Mouse (Mus musculus): ENCODE results near the gene Trmt44.

The Trmt44 gene

DNA sequence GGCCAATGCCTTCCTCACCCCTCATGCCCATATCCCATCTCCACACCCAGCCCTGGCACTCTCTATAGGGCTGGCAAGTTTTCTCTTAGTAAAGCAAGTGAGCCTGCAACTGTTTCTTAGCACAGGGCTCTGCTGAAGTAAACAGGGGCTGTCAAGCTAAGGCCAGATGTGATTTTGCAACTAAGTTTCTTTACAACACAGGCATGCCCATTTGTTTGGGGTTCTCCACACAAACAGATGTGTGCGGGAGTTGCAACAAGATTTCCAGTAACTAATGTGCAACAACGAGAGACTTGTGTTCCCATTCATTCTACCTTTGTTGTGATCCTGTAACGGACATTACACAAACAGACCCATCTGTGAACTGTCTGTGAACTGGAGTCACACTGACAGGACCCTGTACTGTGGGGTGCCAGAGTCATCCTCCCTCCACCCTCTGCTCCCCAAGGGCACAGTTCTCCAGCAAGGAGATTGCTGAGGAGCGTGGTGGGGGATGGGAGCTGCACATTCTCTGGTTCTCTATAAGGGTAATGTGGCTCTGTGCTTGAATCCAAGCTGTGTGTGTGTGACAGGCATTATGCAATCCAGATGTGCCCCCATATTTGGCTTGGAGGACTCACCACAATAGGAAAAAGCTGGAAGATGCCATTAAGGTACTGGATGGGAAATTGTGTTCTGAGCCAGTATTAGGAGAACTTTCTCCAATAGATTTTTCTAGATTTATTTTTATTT, 33.6 kb downstream of the Trmt44 start:
- DNase-seq (ENCODE audit: low read depth, low spot score) = no peak

DNA sequence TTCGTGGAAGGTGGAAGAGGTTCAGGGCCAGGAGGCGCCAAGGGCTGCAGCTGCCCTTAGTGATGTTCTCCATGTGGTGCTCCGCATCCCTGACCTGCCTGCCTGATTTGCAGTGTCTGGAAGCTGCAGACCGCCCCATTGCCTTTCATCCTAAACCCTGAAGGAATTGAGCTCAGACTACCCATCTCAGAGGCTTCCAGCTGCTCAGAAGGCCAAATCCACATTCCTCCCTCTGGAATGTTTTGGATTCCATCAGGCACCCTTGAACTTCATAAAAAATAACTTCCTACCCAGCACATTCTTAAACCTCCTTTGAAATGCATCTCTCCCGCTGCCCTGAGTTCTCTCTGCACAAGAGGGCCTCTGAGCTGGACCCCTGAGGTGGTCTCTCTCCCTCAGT, 34.3 kb downstream of the Trmt44 start:
- no peak for DNase-seq (ENCODE audit: low read depth, low spot score)

DNA sequence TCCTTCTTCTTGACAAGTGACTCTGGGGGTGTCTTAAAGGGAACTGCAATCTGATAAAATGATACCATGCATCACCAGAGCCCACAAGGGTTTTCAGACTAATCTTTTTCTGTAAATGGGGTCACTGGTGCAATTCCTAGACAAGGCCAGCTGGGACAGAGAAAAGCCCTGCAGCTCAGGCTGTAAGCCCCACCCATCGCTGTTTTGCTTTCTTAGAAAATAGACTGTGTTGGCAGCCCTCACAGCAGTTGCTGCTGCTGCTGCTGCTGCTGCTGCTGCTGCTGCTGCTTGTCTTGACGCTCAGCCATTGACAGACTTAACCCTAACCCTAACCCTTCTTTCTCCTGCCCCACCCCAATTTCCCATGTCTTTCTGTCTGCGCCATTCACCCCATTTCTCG, 35.3 kb downstream of the Trmt44 start:
- DNase-seq (ENCODE audit: low read depth, low spot score) = no peak

DNA sequence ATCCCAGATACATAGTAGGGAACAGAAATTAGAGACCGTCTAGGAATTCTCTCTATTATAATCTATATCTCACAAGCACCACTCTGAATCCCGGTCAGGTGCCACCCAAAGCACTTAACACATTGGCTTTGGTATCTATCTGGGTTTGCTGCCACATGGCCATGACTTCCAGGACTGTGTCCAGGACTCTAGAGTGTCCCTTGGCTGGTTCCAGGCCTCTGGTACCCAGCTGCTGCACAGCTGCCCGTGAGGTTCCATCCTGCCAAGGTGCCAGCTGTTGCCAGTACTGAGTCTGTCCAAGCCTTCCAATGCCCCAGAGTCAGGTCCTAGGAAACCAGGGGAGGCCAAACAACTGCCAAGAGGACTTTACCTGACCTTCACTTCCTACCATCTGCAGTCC, 36.8 kb downstream of the Trmt44 start:
- no peak for DNase-seq (ENCODE audit: low read depth, low spot score)

DNA sequence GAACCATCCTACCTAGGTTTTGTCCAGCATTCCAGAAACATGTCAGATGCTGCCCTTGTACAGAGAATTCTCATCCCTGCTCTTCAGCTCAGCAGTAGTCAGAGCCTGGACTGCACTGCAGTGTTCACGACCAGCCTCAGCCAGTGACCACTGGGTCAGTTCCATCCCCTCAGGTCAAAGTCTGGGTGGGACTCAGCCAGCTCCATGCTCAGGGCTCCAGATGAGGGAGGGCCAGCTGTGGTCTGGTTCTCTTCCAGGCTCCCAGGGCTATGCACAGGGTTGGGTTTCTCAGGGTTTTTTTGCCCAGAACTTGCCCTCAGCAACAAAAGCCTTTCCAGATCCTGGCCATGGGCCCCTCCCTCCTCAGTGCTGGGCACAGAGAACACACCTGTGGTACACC, 37.4 kb downstream of the Trmt44 start:
- DNase-seq (ENCODE audit: low read depth, low spot score) = no peak

DNA sequence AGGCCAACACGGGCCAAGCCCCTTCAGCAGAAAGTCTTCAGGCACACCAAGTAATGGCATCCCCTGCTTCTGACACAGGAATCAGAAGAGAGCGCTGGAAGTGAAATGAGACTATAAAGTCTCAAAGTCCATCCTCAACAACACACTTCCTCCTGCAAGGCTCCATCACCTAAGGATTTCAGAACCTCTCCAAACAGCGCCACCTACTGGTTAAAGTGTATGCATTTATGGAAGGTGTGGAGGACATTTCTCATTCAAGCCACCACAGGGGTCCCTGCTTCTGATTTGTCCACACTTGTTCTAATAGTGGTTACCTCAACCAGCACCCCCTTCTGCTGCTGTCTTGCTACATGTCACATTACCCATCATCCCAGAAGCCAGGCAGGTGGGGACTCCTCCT, 38.6 kb downstream of the Trmt44 start:
- DNase-seq (ENCODE audit: low read depth, low spot score) = no peak

DNA sequence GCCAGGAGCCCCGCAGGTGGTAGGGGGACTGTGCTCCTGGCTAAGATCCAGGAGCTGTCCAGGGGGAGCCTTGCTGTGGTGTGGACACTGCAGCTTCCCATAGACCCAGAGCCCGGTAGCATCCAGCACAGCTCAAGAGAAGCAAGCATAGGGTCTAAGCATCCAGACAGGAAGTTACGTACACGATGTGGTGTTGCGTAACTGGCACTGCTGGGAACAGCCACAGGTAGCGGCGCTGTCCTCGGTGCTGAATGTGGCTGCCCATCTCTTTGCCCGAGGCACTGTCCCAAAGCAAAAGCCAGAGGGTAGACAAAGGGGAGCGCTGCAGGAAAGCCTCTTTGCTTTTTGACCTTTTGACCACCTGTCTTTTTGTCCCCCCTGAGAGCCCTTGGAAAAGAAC, 43.3 kb downstream of the Trmt44 start:
- no peak for DNase-seq (ENCODE audit: low read depth, low spot score)

DNA sequence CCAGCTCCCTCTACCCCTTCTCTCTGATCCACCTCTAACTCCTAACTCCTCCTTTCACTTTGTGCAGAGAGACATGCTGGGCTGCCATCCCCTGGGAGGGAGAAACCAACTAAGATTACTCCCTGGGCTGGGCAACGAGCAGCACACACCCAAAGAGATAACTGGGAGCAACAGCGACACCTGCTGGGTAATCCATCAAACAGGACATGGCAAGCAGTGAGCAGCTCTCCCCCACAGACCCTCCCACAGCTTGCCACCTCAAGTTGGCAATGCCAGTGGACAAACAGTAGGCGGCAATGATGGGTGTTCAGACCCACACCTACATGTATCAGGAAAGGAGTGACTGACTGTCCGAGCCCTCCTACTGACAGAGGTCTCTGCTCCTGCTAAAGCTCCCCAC, 44.4 kb downstream of the Trmt44 start:
- DNase-seq (ENCODE audit: low read depth, low spot score) = no peak

DNA sequence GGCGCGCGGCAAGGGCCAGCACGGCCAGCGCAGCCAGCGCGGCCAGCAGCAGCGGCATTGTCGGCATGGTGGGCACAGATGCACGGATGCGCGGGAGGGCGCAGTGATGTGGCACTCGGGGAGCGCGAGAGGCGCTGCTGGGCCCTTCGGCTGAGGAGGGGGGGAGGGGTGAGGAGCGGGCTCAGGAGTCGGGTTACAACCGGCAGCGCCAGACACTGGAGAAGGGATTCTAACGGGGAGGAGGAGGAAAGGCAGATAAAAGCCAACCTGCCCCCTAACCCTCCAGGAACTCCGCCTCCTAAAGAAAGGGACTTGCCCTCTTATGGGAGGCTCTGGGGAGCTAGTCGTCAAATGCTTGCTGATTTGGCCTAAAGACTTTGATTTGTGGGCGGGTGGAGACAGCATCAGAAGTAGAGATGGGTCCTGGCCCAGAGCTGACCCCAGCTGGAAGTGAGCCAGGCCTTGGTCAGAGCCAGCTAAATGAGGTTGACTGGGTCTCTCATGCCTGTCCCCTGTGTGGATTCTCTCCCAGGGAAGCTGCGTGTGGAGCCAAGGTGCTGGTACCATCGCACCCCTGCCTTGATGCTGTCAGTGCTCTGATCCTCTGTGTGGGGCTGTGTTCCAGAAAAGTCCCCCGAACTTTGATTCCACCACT, 49.3 kb downstream of the Trmt44 start, which contains the start of gene Cpz:
Gene Cpz (minus strand): TSS at position 230 of the 655 bp plus-strand sequence.
- DNase-seq (ENCODE audit: low read depth, low spot score) = no peak

DNA sequence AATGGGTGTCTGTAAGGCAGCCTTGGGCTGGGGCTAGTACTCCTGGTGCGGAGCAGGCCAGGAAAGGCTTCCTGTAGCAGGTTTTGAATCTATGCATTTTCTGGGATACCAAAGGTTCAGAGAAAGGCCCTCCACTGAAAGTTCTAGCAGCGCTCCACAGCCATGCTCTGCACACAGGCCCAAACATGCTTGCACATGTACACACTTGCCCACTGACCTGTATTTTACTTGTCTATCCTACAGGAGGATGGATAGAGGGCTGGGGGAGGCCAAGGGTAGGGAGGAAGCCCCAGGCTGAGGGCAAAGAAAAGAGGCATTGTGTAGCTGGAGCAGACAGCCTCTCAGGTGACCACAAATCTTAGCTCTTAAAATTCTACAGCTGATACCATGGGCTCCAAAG, 50.5 kb downstream of the Trmt44 start:
- no peak for DNase-seq (ENCODE audit: low read depth, low spot score)

DNA sequence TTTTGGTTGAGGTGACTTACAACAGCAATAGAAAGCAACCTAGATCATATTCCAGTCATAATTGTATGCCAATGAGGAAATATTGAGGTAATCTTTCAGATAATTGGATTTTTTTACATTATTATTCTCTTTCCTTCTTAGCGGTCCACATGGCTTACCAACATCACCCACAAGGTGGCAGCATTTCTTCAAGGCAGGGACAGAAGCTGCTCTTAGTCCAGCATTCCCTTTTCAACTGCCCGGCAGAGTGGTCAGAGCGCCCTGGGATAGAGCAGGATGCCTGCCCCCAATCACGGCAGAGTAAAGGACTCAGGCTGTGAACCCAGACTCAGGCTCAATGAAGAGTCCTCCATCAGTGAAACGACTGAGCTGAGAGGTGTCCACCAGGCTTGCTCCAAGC, 51.1 kb downstream of the Trmt44 start:
- DNase-seq (ENCODE audit: low read depth, low spot score) = peak; percentile 16

DNA sequence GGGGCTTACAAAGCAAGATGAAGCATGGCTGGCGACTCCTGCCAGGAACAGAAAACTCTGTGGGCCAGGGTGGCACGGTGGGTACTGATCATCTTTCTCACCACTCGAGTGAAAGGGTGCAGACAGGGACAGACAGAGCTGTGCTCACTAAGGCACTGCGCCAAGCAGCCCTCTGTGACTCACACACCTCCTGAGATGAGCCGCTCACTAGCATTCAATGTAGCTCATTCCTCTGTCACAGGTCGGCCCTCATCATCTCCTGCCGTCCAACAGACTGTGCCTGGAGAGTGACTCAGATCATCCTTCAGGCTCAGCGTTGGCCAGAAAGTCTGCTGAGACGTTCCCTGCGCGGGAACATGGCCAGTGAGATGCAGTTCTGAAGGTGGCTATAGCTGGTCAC, 58.1 kb downstream of the Trmt44 start:
- no peak for DNase-seq (ENCODE audit: low read depth, low spot score)

DNA sequence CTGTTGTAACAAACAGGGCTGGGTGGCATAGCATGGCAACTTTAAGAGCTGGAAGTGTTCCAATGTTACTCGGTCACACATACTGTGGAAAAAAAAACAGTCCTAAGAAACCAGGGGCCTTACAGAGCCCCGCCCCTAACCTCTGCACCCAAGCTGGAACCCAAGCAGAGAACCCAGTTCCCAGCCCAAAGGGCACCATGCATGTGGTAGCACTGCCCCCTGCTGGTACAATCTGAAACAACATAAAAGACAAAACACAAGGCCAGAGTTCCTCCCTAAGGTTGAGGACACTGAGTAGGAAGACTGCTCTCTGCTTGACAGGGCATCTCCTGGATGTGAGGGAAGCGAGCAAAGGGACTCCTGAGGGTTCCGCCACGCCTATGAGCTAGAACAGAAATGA, 64.3 kb downstream of the Trmt44 start:
- DNase-seq (ENCODE audit: low read depth, low spot score) = peak; percentile 16
